Mouse (Mus musculus) kidney, embryonic 16.5 days (tissue): Measurements from ENCODE around the gene Slc17a4. TPM values are rescaled to one million over a fixed set of nuclear protein-coding genes. Genes with fewer than 3 reads are reported as not detected.
A peak's percentile ranks its signal among the peaks of the same experiment; 100 is the strongest.

Experiments used
- ATAC-seq: fragments of 200-750 bp; cut with Nextera tagmentation; 2 replicates; pipeline ENCODE4 v1.8.0; 2017; ENCODE audit warnings: moderate TSS enrichment; ENCODE audit not compliant: low FRiP score, low TSS enrichment
- H3K27ac ChIP-seq: fragments of 300-500 bp; sonication (generic); 2 replicates; pipeline ENCODE4 v1.5.1; 2014; ENCODE audit warnings: low read length
- H3K27me3 ChIP-seq: fragments of 300-500 bp; sonication (generic); 2 replicates; pipeline ENCODE4 v1.6.1; 2014; ENCODE audit warnings: low read length, control low read depth, mixed read lengths; ENCODE audit not compliant: insufficient read depth
- H3K36me3 ChIP-seq: fragments of 300-500 bp; sonication (generic); 2 replicates; pipeline ENCODE4 v1.6.1; 2014; ENCODE audit warnings: low read length, control low read depth, mixed read lengths; ENCODE audit not compliant: insufficient read depth
- H3K4me1 ChIP-seq: fragments of 300-500 bp; sonication (generic); 2 replicates; pipeline ENCODE4 v1.6.1; 2014; ENCODE audit warnings: low read length, control low read depth, mixed read lengths; ENCODE audit not compliant: insufficient read depth
- H3K4me2 ChIP-seq: fragments of 300-500 bp; sonication (generic); replicated peaks from 2 replicates; pipeline ENCODE4 v1.6.1; 2014; ENCODE audit warnings: low read depth, low read length
- H3K4me3 ChIP-seq: fragments of 300-500 bp; sonication (generic); 2 replicates; pipeline ENCODE4 v1.5.1; 2014; ENCODE audit warnings: mild to moderate bottlenecking, low read length
- H3K9ac ChIP-seq: fragments of 300-500 bp; sonication (generic); replicated peaks from 2 replicates; pipeline ENCODE4 v1.6.1; 2014; ENCODE audit warnings: low read length
- H3K9me3 ChIP-seq: fragments of 300-500 bp; sonication (generic); 2 replicates; pipeline ENCODE4 v1.6.1; 2016; ENCODE audit warnings: low read length, control low read depth
- WGBS: fragments of 180-500 bp; shearing (Covaris S2); extraction: QIAGEN DNeasy Blood & Tissue Kit; methylation state at CpG from one replicate; pipeline ENCODE4 v1.1.7; 2014; 5-methylcytosine and 5-hydroxymethylcytosine counted together
- polyA plus RNA-seq: library from polyadenylated mRNA; unstranded; fragments of >200 nt; fragmentation: Nextera tagmentation; extraction: Ambion mirVana; gene quantifications from 2 replicates; pipeline ENCODE4 v1.2.1, GENCODE M21; 2015

Slc17a4 gene
- polyA plus RNA-seq, 1 experiment from 2014 or later: 4.9 TPM

DNA sequence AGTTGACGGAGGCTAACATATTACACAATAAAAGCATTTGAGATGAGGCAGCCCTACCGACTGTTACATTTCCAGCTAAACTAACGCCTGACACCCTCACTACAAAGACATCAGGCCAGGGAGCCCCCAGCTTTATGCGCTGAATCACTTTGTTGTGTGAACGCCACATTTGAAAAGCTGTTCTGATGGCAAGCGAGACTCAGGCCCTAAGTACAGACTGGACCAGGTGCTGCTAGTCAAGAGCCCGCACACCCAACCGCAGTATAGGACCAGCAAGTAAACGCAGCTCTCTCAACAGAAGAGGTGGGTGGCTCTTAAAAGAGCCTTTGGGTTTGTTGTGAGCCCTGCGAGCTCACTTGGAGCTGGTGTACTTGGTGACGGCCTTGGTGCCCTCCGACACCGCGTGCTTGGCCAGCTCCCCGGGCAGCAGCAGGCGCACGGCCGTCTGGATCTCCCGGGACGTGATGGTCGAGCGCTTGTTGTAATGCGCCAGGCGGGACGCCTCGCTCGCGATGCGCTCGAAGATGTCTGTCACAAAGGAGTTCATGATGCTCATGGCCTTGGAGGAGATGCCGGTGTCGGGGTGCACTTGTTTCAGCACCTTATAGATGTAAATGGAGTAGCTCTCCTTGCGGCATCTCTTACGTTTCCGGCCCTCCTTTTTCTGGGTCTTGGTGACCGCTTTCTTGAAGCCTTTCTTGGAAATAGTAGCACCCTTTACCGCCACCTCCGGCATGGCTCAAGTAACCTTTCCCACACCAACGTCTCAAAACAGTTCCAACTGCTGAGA, 18.8 kb upstream of the Slc17a4 start, which contains the start of gene Hist1h2ba:
TSS of gene Hist1h2ba (minus strand) at position 736 of the 790 bp plus-strand sequence.
- ATAC-seq: no peak
- Histone ChIP-seq H3K4me2 (no peak within 1 kb of the TSS), H3K27me3 (no peaks in the 10 kb centered on the region), H3K9me3 (peaks cover 5% of the 10 kb centered on the region; the same call in 1 of the 2 replicates), H3K36me3 (no peaks in the 10 kb centered on the region), H3K27ac (no peak within 1 kb of the TSS), H3K4me3 (no peak within 1 kb of the TSS), H3K9ac (no peak within 1 kb of the TSS), H3K4me1 (peaks cover under 1% of the 10 kb centered on the region; the same call in 1 of the 2 replicates)
- WGBS: 95% methylated on average over 34 of the region's 39 CpGs

DNA sequence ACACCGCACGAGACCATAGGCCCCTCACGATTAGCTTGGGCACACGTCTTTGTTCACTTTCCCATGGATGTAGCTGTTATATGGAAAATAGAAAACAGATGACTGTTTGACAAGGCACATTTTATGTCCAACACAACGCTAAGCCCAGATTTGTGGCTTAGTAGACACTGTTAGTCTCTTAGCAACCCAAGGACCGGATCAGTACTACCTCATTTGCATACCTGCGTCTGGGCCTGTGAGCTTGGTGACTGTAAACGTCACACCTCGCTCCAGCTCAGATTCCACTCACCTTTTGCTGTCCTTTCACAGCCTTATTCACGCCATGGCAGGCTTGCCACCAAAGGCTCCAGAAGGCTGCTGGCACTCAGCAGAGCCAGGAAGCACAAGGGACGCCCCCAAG, 16.1 kb upstream of the Slc17a4 start:
- H3K4me2 ChIP-seq: no peak overlapping the region
- no peak for ATAC-seq
- no peaks in the 10 kb centered on the region for H3K27me3 ChIP-seq
- no peaks in the 10 kb centered on the region for H3K36me3 ChIP-seq
- H3K9me3 ChIP-seq: peaks cover 5% of the 10 kb centered on the region; the same call in 1 of the 2 replicates
- no peak overlapping the region for H3K9ac ChIP-seq
- WGBS: 71% methylated on average over 11 of the region's 11 CpGs
- H3K27ac ChIP-seq: no peak overlapping the region
- H3K4me1 ChIP-seq: peaks cover 8% of the 10 kb centered on the region
- no peak overlapping the region for H3K4me3 ChIP-seq

DNA sequence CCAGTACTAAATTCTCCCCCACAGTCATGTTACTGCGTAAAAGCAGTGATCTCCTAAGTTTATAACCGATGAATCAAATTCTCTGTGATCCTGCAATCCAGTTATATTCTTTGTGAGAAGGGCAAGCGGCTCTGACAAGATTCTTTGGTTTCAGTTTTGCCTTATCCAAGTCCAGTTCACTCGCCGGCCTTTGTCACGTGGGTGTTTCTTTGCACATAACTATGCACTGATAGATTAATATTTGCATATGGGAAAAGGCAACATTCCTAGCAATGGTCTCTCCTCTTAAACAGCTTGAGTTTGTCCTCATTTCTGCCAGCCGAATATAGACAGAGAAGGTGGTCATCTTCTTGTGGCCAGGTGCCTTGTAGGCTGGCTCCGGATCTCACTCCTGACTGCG, 15.7 kb upstream of the Slc17a4 start:
- WGBS: 79% methylated on average over 9 of the region's 9 CpGs
- no peak overlapping the region for H3K4me2 ChIP-seq
- H3K9me3 ChIP-seq: peaks cover 5% of the 10 kb centered on the region; the same call in 1 of the 2 replicates
- no peak overlapping the region for H3K27ac ChIP-seq
- no peak overlapping the region for H3K4me3 ChIP-seq
- ATAC-seq: no peak
- H3K36me3 ChIP-seq: no peaks in the 10 kb centered on the region
- H3K27me3 ChIP-seq: no peaks in the 10 kb centered on the region
- peaks cover 8% of the 10 kb centered on the region for H3K4me1 ChIP-seq
- no peak overlapping the region for H3K9ac ChIP-seq

DNA sequence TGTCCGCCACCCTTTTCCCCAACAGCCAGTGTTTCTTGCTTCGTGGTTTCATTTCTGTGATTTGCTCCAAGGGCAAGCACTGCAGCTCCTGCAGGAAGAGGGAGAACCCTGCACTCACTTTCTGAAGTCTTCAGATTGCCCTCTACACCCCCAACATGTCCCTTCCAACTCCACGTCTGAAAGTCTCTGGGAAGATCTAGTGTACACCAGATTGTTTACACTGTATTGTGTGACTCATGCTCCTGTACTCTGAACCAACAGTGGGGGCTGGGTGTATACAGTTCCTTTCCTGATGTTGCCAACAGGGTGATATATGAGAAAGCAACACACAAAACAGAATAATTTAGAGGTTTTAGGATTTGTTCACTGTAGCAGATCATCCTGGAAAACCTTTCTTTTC, 13.8 kb upstream of the Slc17a4 start:
- Histone ChIP-seq H3K27me3 (no peaks in the 10 kb centered on the region), H3K9ac (no peak overlapping the region), H3K36me3 (no peaks in the 10 kb centered on the region), H3K4me1 (peaks cover 8% of the 10 kb centered on the region), H3K4me2 (no peak overlapping the region), H3K27ac (no peak overlapping the region), H3K9me3 (no peaks in the 10 kb centered on the region; the same call in 1 of the 2 replicates), H3K4me3 (no peak overlapping the region)
- peak; percentile 81 for ATAC-seq
- 36% methylated on average over 3 of the region's 3 CpGs for WGBS

DNA sequence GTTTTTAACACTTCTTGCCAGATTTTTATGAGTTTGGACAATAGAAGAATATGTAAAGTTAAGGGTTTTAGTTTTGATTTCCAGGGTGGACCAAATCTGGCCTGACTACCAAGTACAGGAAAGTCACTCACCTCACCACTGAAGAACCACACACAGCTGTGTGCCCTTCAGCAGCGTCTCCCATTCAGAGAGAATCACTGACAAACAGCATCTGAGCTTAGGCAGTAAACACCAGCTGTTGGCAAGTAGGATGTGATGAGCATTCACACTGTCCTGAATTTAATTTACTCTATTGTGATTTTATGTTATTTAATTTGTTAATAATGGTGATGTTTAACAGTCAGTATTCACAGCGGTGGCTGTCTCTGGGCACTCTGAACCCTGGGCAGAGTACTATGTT, 11.0 kb upstream of the Slc17a4 start:
- Histone ChIP-seq H3K4me2 (no peak overlapping the region), H3K9me3 (no peaks in the 10 kb centered on the region), H3K36me3 (no peaks in the 10 kb centered on the region), H3K4me1 (peaks cover 8% of the 10 kb centered on the region), H3K4me3 (no peak overlapping the region), H3K9ac (no peak overlapping the region), H3K27ac (no peak overlapping the region), H3K27me3 (no peaks in the 10 kb centered on the region)
- no peak for ATAC-seq
- 73% methylated on average over 2 of the region's 2 CpGs for WGBS

DNA sequence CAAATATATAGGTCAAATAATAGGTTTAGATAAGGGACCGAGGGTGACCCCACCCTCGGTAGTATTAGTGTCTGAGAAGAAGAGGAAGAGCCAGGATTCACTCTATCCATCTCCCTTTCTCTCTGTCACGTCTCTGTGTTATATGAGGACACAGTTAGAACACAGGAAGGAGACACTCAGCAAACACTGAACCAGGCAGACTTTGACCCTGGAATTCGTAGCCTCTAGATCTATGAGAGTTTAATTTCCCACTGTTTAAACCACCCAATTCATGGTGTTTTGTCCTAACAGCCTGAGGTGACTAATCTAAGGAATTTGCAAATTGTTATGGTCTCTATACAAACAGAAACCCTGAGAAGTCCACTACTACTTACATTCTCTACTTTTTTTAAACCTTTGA, 2.9 kb upstream of the Slc17a4 start:
- Histone ChIP-seq H3K4me2 (no peak overlapping the region), H3K27me3 (no peaks in the 10 kb centered on the region), H3K4me3 (no peak overlapping the region), H3K4me1 (peaks cover 26% of the 10 kb centered on the region), H3K9ac (no peak overlapping the region), H3K36me3 (no peaks in the 10 kb centered on the region), H3K9me3 (no peaks in the 10 kb centered on the region), H3K27ac (no peak overlapping the region)
- WGBS: 71% methylated on average over 4 of the region's 4 CpGs
- ATAC-seq: no peak

DNA sequence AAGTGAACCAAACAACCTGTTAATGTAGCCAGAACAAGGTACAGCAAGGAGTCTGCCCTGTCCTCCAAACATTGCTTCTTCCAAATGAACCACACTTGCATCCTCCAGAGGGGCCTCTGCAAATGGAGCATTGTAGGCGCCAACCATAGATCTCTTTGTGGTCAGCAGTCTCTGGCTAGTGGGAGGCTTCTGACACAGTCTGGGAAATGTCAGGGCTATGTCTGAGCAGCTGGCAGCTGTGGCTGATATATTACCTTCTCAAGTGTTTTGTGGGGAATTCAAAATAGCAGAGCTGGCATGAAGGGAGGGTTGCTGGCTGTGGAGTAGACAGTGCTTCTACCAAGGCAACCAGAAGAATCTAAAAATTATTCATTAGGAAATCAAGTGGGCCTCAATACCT, 1.3 kb upstream of the Slc17a4 start:
- Histone ChIP-seq H3K9ac (no peak overlapping the region), H3K27ac (no peak overlapping the region), H3K4me2 (no peak overlapping the region), H3K4me3 (no peak overlapping the region), H3K27me3 (no peaks in the 10 kb centered on the region), H3K4me1 (peaks cover 26% of the 10 kb centered on the region), H3K9me3 (no peaks in the 10 kb centered on the region), H3K36me3 (no peaks in the 10 kb centered on the region)
- ATAC-seq: no peak
- WGBS: 81% methylated on average over 1 of the region's 1 CpGs

DNA sequence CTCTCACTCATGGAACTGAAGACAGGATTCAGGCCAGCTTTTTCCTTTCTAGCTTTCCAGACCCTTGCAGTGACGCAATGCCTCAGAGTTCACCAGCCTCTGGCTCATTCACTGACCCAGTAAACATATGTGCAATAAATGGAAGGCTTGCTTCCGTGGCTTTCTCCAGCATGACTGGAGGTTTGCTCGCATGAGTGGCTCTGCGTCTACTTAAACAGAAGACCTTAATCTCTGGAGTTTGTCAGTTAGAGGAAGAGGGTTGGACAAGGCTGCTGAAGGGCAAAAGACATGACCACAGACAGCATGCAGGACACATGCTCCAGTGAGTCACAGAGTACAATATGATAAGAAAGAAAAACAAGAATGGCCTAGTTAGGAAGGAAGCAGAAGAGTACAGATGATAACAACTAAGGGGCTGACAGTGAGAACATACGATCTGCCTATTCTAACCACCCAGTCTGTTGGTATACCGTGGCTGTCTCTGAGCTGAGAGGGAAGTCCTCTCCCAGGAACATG, 960 bp downstream of the Slc17a4 start:
- Histone ChIP-seq H3K4me3 (no peak overlapping the region), H3K27me3 (no peaks in the 10 kb centered on the region), H3K27ac (peak overlapping the region; percentile 59), H3K9ac (no peak overlapping the region), H3K4me1 (peaks cover 26% of the 10 kb centered on the region), H3K9me3 (no peaks in the 10 kb centered on the region), H3K36me3 (no peaks in the 10 kb centered on the region), H3K4me2 (peak overlapping the region; percentile 20; the same call in 1 of the 2 replicates)
- 13% methylated on average over 6 of the region's 6 CpGs for WGBS
- ATAC-seq: peak; percentile 89

DNA sequence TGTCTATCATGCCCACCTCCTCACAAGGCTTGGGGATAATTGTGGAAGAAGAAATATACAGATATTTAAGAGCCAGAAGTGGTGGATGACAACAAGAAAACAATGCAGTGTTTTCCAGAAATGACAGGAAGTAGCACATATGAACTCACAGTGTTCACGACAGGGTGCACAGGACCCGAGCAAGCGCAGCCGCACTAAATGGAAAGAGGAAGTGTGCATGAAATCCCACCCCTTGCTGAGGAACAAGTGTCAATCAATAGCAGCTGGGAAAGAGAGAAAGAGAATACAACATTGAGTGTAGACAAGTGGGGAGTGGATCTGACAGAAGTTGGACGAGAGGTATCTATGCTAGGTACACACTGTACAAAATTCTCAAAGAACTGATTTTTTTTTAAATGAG, 3.5 kb downstream of the Slc17a4 start:
- no peak for ATAC-seq
- H3K9me3 ChIP-seq: no peaks in the 10 kb centered on the region
- H3K4me1 ChIP-seq: peaks cover 26% of the 10 kb centered on the region
- no peaks in the 10 kb centered on the region for H3K36me3 ChIP-seq
- no peak overlapping the region for H3K4me2 ChIP-seq
- 82% methylated on average over 5 of the region's 5 CpGs for WGBS
- H3K27me3 ChIP-seq: no peaks in the 10 kb centered on the region
- H3K9ac ChIP-seq: no peak overlapping the region
- H3K27ac ChIP-seq: no peak overlapping the region
- no peak overlapping the region for H3K4me3 ChIP-seq

DNA sequence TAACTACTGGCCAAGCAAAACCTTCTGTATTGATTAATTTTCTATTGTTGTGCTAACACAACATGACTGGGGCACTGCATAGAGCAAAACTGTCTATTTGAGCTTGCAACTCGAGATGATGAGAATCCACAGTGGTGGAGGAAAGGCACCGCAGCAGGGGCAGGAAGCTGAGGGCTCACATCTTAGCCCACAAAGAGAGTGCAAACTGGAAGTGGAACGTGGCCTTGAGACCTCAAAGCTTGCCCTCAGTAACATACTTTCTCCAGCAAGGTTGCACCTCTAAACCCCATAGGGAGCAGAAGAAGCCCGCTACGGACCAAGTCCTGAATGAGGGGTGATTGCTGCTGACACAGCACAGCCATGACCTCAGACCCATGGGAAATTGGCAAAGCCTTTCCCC, 4.7 kb downstream of the Slc17a4 start:
- peaks cover 18% of the 10 kb centered on the region for H3K4me1 ChIP-seq
- no peaks in the 10 kb centered on the region for H3K27me3 ChIP-seq
- no peak for ATAC-seq
- H3K4me3 ChIP-seq: no peak overlapping the region
- no peaks in the 10 kb centered on the region for H3K36me3 ChIP-seq
- H3K4me2 ChIP-seq: no peak overlapping the region
- H3K9ac ChIP-seq: no peak overlapping the region
- no peak overlapping the region for H3K27ac ChIP-seq
- WGBS: 79% methylated on average over 5 of the region's 5 CpGs
- no peaks in the 10 kb centered on the region for H3K9me3 ChIP-seq
